Mouse (Mus musculus) inflammation-experienced regulatory T-cells, adult 6 months (primary cell): Measurements from ENCODE around the gene Purb. TPM values are rescaled to one million over a fixed set of nuclear protein-coding genes. Genes with fewer than 3 reads are reported as not detected.

Experiments used
- ATAC-seq: one replicate; pipeline ENCODE4 v1.8.0; 2017
- polyA plus RNA-seq, 3 experiments: library from polyadenylated mRNA; unstranded; fragments of 100-300 nt; shearing (Covaris generic); gene quantifications; one replicate each; pipeline ENCODE4 v1.2.1; 2017

The Purb gene
- polyA plus RNA-seq = 10 to 100 TPM; 21.0 to 26.1 (median 23.7) TPM

DNA sequence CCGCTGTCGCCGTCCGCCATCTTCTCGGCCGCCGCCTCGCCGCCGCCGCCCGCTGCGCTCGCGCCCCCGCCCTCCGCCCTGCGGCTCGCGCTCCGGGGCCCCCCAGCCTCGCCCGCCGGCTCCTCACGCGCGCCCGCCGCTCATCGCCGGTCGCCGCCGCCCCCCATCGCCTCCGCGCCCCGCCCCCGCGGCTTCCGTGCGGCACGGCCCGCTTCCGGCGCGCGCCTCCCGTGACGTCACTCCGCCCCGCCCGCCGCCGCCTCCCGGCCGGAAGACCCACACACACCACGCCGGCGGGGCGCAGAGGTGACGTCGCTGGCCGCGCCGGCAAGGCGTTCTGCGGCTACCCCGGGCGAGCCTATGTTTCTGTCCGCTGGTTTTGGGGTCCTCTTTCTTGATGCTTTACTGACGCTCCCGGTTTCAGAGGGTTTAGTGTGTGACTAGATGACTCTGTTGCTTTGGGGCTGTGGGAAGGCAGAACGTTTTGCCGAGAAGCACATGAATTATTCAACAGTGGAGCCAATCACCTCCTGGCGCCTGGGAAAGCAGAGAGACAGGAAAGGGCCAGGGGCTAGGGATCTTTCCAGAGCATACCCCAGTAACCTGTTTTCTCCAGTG lies at the start of gene Purb:
Purb (minus strand) TSS at position 51 of the 618 bp plus-strand sequence.
- peak; percentile 84 for ATAC-seq

- no peak for ATAC-seq
Observed at GRCm38 (mm10) chr11:6525241-6525640, 49.5 kb upstream of the Purb start.

- ATAC-seq = no peak
Observed at GRCm38 (mm10) chr11:6524880-6525238, 49.1 kb upstream of the Purb start.

DNA sequence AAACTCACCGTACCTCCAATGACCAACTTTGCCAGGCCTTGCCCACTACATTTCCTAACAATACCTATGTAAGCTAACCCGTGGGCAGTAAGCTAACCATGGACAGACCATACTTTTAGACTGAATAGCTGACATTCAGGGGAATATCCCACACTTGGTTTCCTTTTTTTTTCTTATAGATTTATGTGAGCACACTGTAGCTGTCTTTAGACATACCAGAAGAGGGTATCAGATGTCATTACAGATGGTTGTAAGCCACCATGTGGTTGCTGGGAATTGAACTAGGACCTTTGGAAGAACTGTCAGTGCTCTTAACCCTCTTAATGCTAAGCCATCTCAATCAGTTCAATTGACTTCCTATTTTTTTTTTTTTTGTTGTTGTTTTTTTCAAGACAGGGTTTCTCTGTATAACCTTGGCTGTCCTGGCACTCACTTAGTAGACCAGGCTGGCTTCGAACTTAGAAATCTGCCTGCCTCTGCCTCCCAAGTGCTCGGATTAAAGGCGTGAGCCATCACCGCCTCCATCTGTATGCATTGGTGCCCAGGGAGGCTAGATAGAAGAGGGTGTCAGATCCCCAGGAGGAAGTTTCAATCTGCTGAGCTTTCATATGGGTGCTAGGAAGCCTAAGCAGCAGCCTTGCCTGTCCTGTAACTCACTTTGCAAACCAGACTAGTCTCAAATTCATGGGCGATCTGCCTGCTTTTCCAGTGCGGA lies 48.6 kb upstream of the Purb start:
- ATAC-seq = no peak

- no peak for ATAC-seq
Observed at GRCm38 (mm10) chr11:6523662-6524088, 48.0 kb upstream of the Purb start.

GRCm38 (mm10) chr11:6522782-6523525 lies 47.2 kb upstream of the Purb start:
- peak; percentile 32 for ATAC-seq

GRCm38 (mm10) chr11:6520507-6521173 lies 44.9 kb upstream of the Purb start, which contains the start of gene Myo1g:
TSS of gene Myo1g (minus strand) at chr11:6520965.
- ATAC-seq = peak; percentile 87

- peak; percentile 23 for ATAC-seq
Observed at GRCm38 (mm10) chr11:6519491-6520033, 43.8 kb upstream of the Purb start.

- no peak for ATAC-seq
Observed at GRCm38 (mm10) chr11:6514837-6515236, 39.1 kb upstream of the Purb start.

DNA sequence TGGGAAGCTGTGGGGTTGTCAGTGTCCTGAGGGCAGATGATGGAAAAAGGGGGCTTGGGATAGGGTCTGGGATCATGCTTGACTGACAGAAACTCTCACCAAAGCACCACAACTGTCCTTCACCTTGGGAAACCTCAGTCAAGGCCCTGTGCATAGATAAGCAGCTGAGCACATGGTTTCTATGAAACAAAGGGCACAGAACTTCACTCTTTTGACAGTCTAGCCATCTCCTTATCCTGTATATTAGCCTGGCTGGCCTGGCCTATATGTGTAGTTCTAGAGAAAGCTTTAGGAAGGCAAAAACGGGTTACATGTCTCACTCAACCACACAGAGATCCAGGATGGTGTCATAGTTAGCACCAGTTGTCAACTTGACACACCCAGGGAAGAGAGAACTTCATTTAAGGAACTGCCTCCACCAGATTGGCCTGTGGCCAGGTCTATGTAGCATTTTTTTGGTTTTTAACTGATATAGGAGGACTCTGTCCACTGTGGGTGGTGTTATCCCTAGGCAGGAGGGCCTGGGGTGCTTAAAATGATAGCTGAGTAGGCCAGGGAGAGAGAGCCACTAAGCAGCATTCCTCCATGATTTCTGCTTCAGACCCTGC lies 32.7 kb upstream of the Purb start:
- ATAC-seq = no peak

DNA sequence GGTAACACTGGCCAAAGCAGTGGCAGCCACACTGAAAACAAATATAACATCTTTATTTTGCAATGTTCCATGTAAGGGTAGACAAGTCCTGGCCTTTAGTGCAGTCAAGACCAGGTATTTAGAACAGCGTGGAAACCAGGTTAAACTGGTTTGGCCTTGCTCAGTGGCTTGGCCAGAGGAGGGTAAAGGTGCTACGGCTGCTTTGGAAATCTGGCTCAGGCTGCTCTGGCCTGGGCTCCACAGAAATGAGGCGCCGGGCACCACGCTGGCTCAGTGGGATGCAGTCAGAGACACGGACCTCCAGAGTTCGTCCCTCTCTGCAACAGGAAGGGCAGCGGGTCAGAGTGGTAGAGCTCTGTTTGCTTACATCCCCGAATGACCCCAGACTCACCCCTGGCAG lies 30.8 kb upstream of the Purb start:
- no peak for ATAC-seq

GRCm38 (mm10) chr11:6504689-6505088 lies 29.0 kb upstream of the Purb start:
- ATAC-seq = no peak

- no peak for ATAC-seq
Observed at GRCm38 (mm10) chr11:6504226-6504625, 28.5 kb upstream of the Purb start.

DNA sequence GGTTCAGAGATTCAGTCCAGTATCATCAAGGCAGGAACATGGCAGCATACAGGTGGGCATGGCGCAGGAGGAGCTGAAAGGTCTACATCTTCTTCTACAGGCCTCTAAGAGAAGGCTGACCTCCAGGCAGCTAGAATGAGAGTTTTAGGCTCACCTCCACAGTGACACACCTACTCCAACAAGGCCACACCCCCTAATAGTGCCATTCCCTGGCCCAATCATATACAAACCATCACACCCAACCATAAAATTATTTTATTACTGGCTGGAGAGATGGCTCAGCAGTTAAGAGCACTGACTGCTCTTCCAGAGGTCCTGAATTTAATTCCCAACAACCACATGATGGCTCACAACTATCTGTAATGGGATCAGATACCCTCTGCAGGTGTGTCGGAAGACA lies 26.8 kb upstream of the Purb start:
- no peak for ATAC-seq

DNA sequence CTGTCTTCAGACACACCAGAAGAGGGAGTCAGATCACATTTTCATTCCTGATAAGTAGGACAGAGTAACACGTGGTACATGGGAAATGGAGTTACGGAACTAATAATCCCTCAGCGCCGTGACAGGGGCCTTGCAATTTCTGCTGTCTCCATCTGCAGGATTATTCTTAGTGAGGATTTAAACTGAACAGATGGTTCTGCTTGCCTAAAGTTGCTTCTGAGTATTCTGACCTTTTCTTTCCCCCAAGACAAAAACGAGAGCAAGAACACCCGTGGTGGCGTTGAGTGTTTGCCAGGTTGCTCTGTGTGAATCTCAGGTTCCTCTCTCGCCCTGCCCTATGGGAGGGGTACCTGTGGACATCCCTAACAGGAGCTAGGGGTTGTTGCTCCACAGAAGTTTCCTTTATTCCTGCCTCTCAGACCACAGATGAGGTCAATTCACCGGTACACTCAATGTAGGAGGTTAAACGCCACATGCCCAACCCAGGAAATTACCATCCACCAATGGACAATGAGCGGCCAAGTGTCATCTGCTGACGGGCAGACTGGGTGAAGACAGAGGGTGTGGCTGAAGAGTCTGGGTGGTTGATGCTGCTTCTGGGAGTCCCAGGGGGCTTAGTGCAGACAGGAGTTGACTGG lies 21.7 kb upstream of the Purb start:
- peak; percentile 58 for ATAC-seq

DNA sequence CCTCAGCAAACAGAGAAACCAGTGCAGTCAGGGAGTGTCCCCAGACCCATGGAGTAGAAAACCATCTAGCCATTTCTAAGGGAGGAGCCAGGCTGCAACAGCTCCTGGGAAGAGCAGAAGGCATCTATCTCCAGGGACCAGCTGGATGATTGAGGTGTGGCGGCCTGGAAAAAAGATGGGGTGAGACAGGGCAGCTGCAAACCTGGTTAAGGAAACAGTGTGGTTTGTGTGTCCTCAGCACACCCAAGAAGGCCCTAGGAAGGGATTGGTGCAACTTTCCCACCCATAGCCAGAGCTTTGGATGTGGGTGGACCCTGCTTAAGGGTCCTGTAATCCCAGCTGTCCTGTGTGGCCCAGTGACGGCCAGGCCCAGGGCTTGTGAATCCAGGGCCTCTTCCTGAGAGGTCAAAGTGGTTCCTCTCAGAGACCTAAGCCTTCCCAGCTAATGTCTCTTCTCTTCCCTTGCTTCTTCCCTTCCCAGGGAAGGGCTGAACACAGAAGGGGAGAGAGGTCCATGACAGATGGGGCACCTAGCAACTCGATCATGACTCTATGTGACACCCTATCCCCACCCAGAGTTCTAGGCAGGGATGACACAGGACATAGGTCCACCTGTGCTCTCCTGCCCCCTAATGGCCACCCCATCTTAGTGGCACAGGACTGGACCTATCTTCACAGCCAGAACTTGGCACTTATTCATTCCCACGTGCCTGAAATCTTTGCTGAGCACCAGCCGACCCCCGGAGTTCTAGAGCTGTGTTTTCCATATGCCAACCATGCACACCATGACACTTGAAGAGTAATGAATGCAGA lies 14.2 kb upstream of the Purb start:
- ATAC-seq = peak; percentile 46

- ATAC-seq = no peak
Observed at GRCm38 (mm10) chr11:6489257-6489656, 13.5 kb upstream of the Purb start.

DNA sequence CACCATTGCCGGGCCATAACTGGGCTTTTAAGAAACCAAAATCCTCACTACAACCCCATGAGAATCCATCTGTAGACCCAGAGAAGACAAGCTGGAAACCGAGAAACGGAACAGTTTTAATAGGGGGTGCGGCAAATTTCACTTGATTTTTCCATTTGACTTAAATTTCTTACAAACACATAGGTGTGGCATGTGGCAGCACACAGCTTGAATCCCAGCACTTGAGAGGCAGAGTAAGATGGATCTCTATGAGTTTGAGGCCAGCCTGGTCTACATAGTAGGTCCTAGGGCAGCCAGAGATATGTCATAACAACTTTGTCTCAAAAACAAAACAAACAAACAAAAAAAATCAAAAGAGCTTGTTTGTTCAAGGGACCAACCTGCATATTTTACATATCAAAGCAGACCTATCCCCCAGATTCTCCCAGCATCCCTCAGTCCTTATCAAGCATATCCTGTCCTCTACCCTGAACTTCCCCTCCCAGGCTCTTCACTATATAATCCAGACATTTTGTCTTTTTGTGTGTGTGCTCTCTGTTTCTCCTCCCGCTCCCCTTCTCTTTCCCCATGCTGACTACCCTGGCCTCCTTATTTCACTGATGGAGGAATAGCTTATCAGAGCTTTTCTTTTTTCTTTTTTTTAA lies 12.4 kb upstream of the Purb start:
- no peak for ATAC-seq

- ATAC-seq = no peak
Observed at GRCm38 (mm10) chr11:6487496-6487895, 11.8 kb upstream of the Purb start.

GRCm38 (mm10) chr11:6486916-6487315 lies 11.2 kb upstream of the Purb start:
- ATAC-seq = no peak
